Mouse (Mus musculus): ENCODE data around the gene Hacd2.

Gene Hacd2

GRCm38 (mm10) chr16:35022242-35023137, at the start of gene Hacd2:
Hacd2 (plus strand) TSS chr16:35022428.
- DNase-seq (ENCODE audit: low spot score in 2 of 2) = peak; percentile 92 to 95

GRCm38 (mm10) chr16:34972471-34972870, 49.8 kb upstream of the Hacd2 start:
- DNase-seq (ENCODE audit: low spot score in 2 of 2) = no peak

- no peak for DNase-seq (ENCODE audit: low spot score in 2 of 2)
Measured at GRCm38 (mm10) chr16:34975544-34975943, 46.7 kb upstream of the Hacd2 start.

GRCm38 (mm10) chr16:34976630-34977029, 45.6 kb upstream of the Hacd2 start:
- no peak for DNase-seq (ENCODE audit: low spot score in 2 of 2)

- DNase-seq (ENCODE audit: low spot score in 2 of 2) = no peak
Measured at GRCm38 (mm10) chr16:34978018-34978417, 44.2 kb upstream of the Hacd2 start.

GRCm38 (mm10) chr16:34981009-34981408, 41.2 kb upstream of the Hacd2 start:
- DNase-seq (ENCODE audit: low spot score in 2 of 2) = no peak

- no peak for DNase-seq (ENCODE audit: low spot score in 2 of 2)
Measured at GRCm38 (mm10) chr16:34984203-34985030, 37.8 kb upstream of the Hacd2 start.

GRCm38 (mm10) chr16:34985031-34985346, 37.2 kb upstream of the Hacd2 start:
- no peak for DNase-seq (ENCODE audit: low spot score in 2 of 2)

- no peak for DNase-seq (ENCODE audit: low spot score in 2 of 2)
Measured at GRCm38 (mm10) chr16:34986211-34986825, 35.9 kb upstream of the Hacd2 start.

- DNase-seq (ENCODE audit: low spot score in 2 of 2) = no peak
Measured at GRCm38 (mm10) chr16:34991365-34991764, 30.9 kb upstream of the Hacd2 start.

GRCm38 (mm10) chr16:34992854-34993253, 29.4 kb upstream of the Hacd2 start:
- no peak for DNase-seq (ENCODE audit: low spot score in 2 of 2)

GRCm38 (mm10) chr16:34993694-34994330, 28.4 kb upstream of the Hacd2 start:
- DNase-seq (ENCODE audit: low spot score in 2 of 2) = no peak

- DNase-seq (ENCODE audit: low spot score in 2 of 2) = no peak
Measured at GRCm38 (mm10) chr16:34994641-34995141, 27.5 kb upstream of the Hacd2 start.

GRCm38 (mm10) chr16:34996133-34996532, 26.1 kb upstream of the Hacd2 start:
- DNase-seq (ENCODE audit: low spot score in 2 of 2) = peak in 1 of 2 experiments; percentile 62

- DNase-seq (ENCODE audit: low spot score in 2 of 2) = no peak
Measured at GRCm38 (mm10) chr16:34997052-34997451, 25.2 kb upstream of the Hacd2 start.

- no peak for DNase-seq (ENCODE audit: low spot score in 2 of 2)
Measured at GRCm38 (mm10) chr16:34997576-34997975, 24.7 kb upstream of the Hacd2 start.

GRCm38 (mm10) chr16:34999016-34999415, 23.2 kb upstream of the Hacd2 start:
- DNase-seq (ENCODE audit: low spot score in 2 of 2) = no peak

- DNase-seq (ENCODE audit: low spot score in 2 of 2) = no peak
Measured at GRCm38 (mm10) chr16:34999986-35000385, 22.2 kb upstream of the Hacd2 start.

GRCm38 (mm10) chr16:35000923-35001560, 21.2 kb upstream of the Hacd2 start:
- DNase-seq (ENCODE audit: low spot score in 2 of 2) = no peak

GRCm38 (mm10) chr16:35004356-35004755, 17.9 kb upstream of the Hacd2 start:
- DNase-seq (ENCODE audit: low spot score in 2 of 2) = no peak

- DNase-seq (ENCODE audit: low spot score in 2 of 2) = no peak
Measured at GRCm38 (mm10) chr16:35004756-35005155, 17.5 kb upstream of the Hacd2 start.

Data from urinary bladder, adult 18-20 months (tissue).